Mouse (Mus musculus) hindbrain, embryonic 14.5 days (tissue): Measurements from ENCODE around the gene Slc7a8. TPM values are rescaled to one million over a fixed set of nuclear protein-coding genes. Genes with fewer than 3 reads are reported as not detected.

Experiments
- ATAC-seq: fragments of 200-750 bp; cut with Nextera tagmentation; 2 replicates; pipeline ENCODE4 v1.8.0; 2017; ENCODE audit warnings: moderate number of reproducible peaks, mild to moderate bottlenecking, moderate TSS enrichment, moderate library complexity; ENCODE audit not compliant: low FRiP score
- DNase-seq: peaks from one replicate; pipeline ENCODE4 v3.0.0-alpha.2; 2015; ENCODE audit warnings: low spot score
- H3K27ac ChIP-seq: fragments of 300-500 bp; sonication (generic); 2 replicates; pipeline ENCODE4 v1.5.1; 2014; ENCODE audit warnings: mild to moderate bottlenecking, moderate library complexity
- H3K27me3 ChIP-seq: fragments of 300-500 bp; sonication (generic); 2 replicates; pipeline ENCODE4 v1.6.1; 2014; ENCODE audit warnings: mild to moderate bottlenecking, low read length, mixed read lengths; ENCODE audit not compliant: control insufficient read depth, insufficient read depth
- H3K36me3 ChIP-seq: fragments of 300-500 bp; sonication (generic); replicated peaks from 2 replicates; pipeline ENCODE4 v1.6.1; 2014; ENCODE audit not compliant: control insufficient read depth, insufficient read depth
- H3K4me1 ChIP-seq: fragments of 300-500 bp; sonication (generic); replicated peaks from 2 replicates; pipeline ENCODE4 v1.6.1; 2014; ENCODE audit warnings: antibody characterized with exemption, low read length, mixed read lengths; ENCODE audit not compliant: control insufficient read depth, insufficient read depth
- H3K4me2 ChIP-seq: fragments of 300-500 bp; sonication (generic); replicated peaks from 2 replicates; pipeline ENCODE4 v1.6.1; 2014; ENCODE audit warnings: mild to moderate bottlenecking, moderate library complexity
- H3K4me3 ChIP-seq: fragments of 300-500 bp; sonication (generic); replicated peaks from 2 replicates; pipeline ENCODE4 v1.5.1; 2014; ENCODE audit warnings: mild to moderate bottlenecking, low read length
- H3K9ac ChIP-seq: fragments of 300-500 bp; sonication (generic); 2 replicates; pipeline ENCODE4 v1.6.1; 2014
- H3K9me3 ChIP-seq: fragments of 300-500 bp; sonication (generic); 2 replicates; pipeline ENCODE4 v1.6.1; 2016; ENCODE audit warnings: low read length; ENCODE audit not compliant: control insufficient read depth
- WGBS: fragments of 180-500 bp; shearing (Covaris S2); extraction: QIAGEN DNeasy Blood & Tissue Kit; methylation state at CpG from one replicate; pipeline ENCODE4 v1.1.7; 2014; 5-methylcytosine and 5-hydroxymethylcytosine counted together
- polyA plus RNA-seq: library from polyadenylated mRNA; unstranded; fragments of >200 nt; fragmentation: Nextera tagmentation; extraction: Ambion mirVana; gene quantifications from 2 replicates; pipeline ENCODE4 v1.2.1, GENCODE M21; 2014

Slc7a8 gene
- polyA plus RNA-seq, 1 experiment from 2014 or later = 9.8 TPM

- no peak overlapping the region for H3K27ac ChIP-seq
- no peaks in the 10 kb centered on the region for H3K9me3 ChIP-seq
- ATAC-seq (no peak), DNase-seq (no peak)
- peaks cover 5% of the 10 kb centered on the region; the same call in 1 of the 2 replicates for H3K4me1 ChIP-seq
- 84% methylated on average over 4 of the region's 4 CpGs for WGBS
- H3K4me2 ChIP-seq = no peak overlapping the region
- H3K36me3 ChIP-seq = no peaks in the 10 kb centered on the region
- no peaks in the 10 kb centered on the region for H3K27me3 ChIP-seq
- H3K9ac ChIP-seq = no peak overlapping the region
- H3K4me3 ChIP-seq = no peak overlapping the region
Measured at GRCm38 (mm10) chr14:54735221-54735620, 46.5 kb downstream of the Slc7a8 start.

- H3K4me2 ChIP-seq = no peak overlapping the region
- H3K4me3 ChIP-seq = no peak overlapping the region
- no peaks in the 10 kb centered on the region for H3K36me3 ChIP-seq
- H3K4me1 ChIP-seq = peaks cover 5% of the 10 kb centered on the region; the same call in 1 of the 2 replicates
- H3K9ac ChIP-seq = no peak overlapping the region
- no peak overlapping the region for H3K27ac ChIP-seq
- DNase-seq = no peak
- H3K27me3 ChIP-seq = no peaks in the 10 kb centered on the region
- ATAC-seq = no peak
- WGBS = 84% methylated on average over 4 of the region's 4 CpGs
- no peaks in the 10 kb centered on the region for H3K9me3 ChIP-seq
Measured at GRCm38 (mm10) chr14:54734004-54734403, 47.7 kb downstream of the Slc7a8 start.

- Histone ChIP-seq H3K4me1 (0 out of 2 replicates have a peak, but pooled peaks cover under 1% of the 10 kb centered on the region), H3K4me2 (no peak overlapping the region), H3K9ac (no peak overlapping the region), H3K4me3 (no peak overlapping the region), H3K36me3 (no peaks in the 10 kb centered on the region), H3K27ac (no peak overlapping the region), H3K27me3 (no peaks in the 10 kb centered on the region), H3K9me3 (no peaks in the 10 kb centered on the region)
- DNase-seq (no peak), ATAC-seq (no peak)
- 91% methylated on average over 8 of the region's 8 CpGs for WGBS
Measured at GRCm38 (mm10) chr14:54732206-54732605, 49.5 kb downstream of the Slc7a8 start.

GRCm38 (mm10) chr14:54730305-54730704 lies 51.4 kb downstream of the Slc7a8 start:
- Histone ChIP-seq H3K27ac (no peak overlapping the region), H3K27me3 (no peaks in the 10 kb centered on the region), H3K4me1 (no peaks in the 10 kb centered on the region), H3K4me2 (no peak overlapping the region), H3K36me3 (no peaks in the 10 kb centered on the region), H3K4me3 (no peak overlapping the region), H3K9me3 (no peaks in the 10 kb centered on the region), H3K9ac (no peak overlapping the region)
- 91% methylated on average over 6 of the region's 6 CpGs for WGBS
- DNase-seq (no peak), ATAC-seq (no peak)

GRCm38 (mm10) chr14:54728823-54729653 lies 52.7 kb downstream of the Slc7a8 start:
- Histone ChIP-seq H3K9me3 (no peaks in the 10 kb centered on the region), H3K4me2 (no peak overlapping the region), H3K27me3 (no peaks in the 10 kb centered on the region), H3K4me3 (no peak overlapping the region), H3K36me3 (no peaks in the 10 kb centered on the region), H3K27ac (no peak overlapping the region), H3K4me1 (no peaks in the 10 kb centered on the region), H3K9ac (no peak overlapping the region)
- ATAC-seq (no peak), DNase-seq (no peak)
- 63% methylated on average over 13 of the region's 13 CpGs for WGBS

GRCm38 (mm10) chr14:54727565-54727964 lies 54.2 kb downstream of the Slc7a8 start:
- Histone ChIP-seq H3K9ac (no peak overlapping the region), H3K9me3 (no peaks in the 10 kb centered on the region), H3K27me3 (no peaks in the 10 kb centered on the region), H3K36me3 (no peaks in the 10 kb centered on the region), H3K4me3 (no peak overlapping the region), H3K4me2 (no peak overlapping the region), H3K27ac (no peak overlapping the region), H3K4me1 (no peaks in the 10 kb centered on the region)
- ATAC-seq = no peak
- WGBS = 85% methylated on average over 5 of the region's 5 CpGs
- no peak for DNase-seq

GRCm38 (mm10) chr14:54724049-54724448 lies 57.7 kb downstream of the Slc7a8 start:
- no peaks in the 10 kb centered on the region for H3K9me3 ChIP-seq
- no peak overlapping the region for H3K4me3 ChIP-seq
- 82% methylated on average over 6 of the region's 6 CpGs for WGBS
- no peaks in the 10 kb centered on the region for H3K36me3 ChIP-seq
- H3K4me2 ChIP-seq = no peak overlapping the region
- ATAC-seq = no peak
- H3K27me3 ChIP-seq = no peaks in the 10 kb centered on the region
- H3K4me1 ChIP-seq = no peaks in the 10 kb centered on the region
- no peak overlapping the region for H3K27ac ChIP-seq
- H3K9ac ChIP-seq = no peak overlapping the region
- DNase-seq = no peak

GRCm38 (mm10) chr14:54721711-54722110 lies 60.0 kb downstream of the Slc7a8 start:
- DNase-seq (no peak), ATAC-seq (no peak)
- Histone ChIP-seq H3K9me3 (no peaks in the 10 kb centered on the region), H3K27ac (no peak overlapping the region), H3K27me3 (no peaks in the 10 kb centered on the region), H3K9ac (no peak overlapping the region), H3K4me3 (no peak overlapping the region), H3K4me2 (no peak overlapping the region), H3K36me3 (no peaks in the 10 kb centered on the region), H3K4me1 (no peaks in the 10 kb centered on the region)
- WGBS = 83% methylated on average over 10 of the region's 10 CpGs

- no peak for DNase-seq
- Histone ChIP-seq H3K4me1 (no peaks in the 10 kb centered on the region), H3K27ac (no peak overlapping the region), H3K27me3 (no peaks in the 10 kb centered on the region), H3K9ac (no peak overlapping the region), H3K4me3 (no peak overlapping the region), H3K36me3 (no peaks in the 10 kb centered on the region), H3K4me2 (no peak overlapping the region), H3K9me3 (no peaks in the 10 kb centered on the region)
- 88% methylated on average over 7 of the region's 7 CpGs for WGBS
- ATAC-seq = no peak
Measured at GRCm38 (mm10) chr14:54720654-54721350, 60.9 kb downstream of the Slc7a8 start.
